Mouse (Mus musculus): Measurements from ENCODE around the gene Sema4a. TPM values are rescaled to one million over a fixed set of nuclear protein-coding genes. Genes with fewer than 3 reads are reported as not detected.

Sema4a gene
- polyA plus RNA-seq, 1 experiment, result 2.3 TPM

- H3K36me3 ChIP-seq (ENCODE audit: control insufficient read depth, insufficient read depth, low read length, poor library complexity, severe bottlenecking), result no peaks in the 10 kb centered on the region
- H3K27ac ChIP-seq (ENCODE audit: insufficient read depth, low read length), result no peak overlapping the region
- H3K9me3 ChIP-seq (replicated peaks; ENCODE audit: control insufficient read depth, insufficient read depth, low read length, poor library complexity, severe bottlenecking), result no peaks in the 10 kb centered on the region
- no peak overlapping the region for H3K4me3 ChIP-seq (ENCODE audit: low read depth, low read length)
- TF ChIP-seq CTCF (IDR thresholded peaks at IDR 0.05; ENCODE audit: low read depth, low read length) (no peak), EP300 (IDR thresholded peaks at IDR 0.05; ENCODE audit: insufficient read depth, low read depth, low read length) (no peak), POLR2A (IDR thresholded peaks at IDR 0.05; ENCODE audit: insufficient read depth, low read length) (no peak)
- H3K9ac ChIP-seq (ENCODE audit: low read depth, poor library complexity, severe bottlenecking), result no peak overlapping the region
- H3K27me3 ChIP-seq (ENCODE audit: control insufficient read depth, insufficient read depth, low read length, poor library complexity, severe bottlenecking), result no peaks in the 10 kb centered on the region
- peaks cover 8% of the 10 kb centered on the region for H3K4me1 ChIP-seq (ENCODE audit: control insufficient read depth, insufficient read depth, low read length)
Measured at GRCm38 (mm10) chr3:88500655-88501365, 39.8 kb upstream of the Sema4a start.

GRCm38 (mm10) chr3:88500087-88500486, 39.1 kb upstream of the Sema4a start:
- no peaks in the 10 kb centered on the region for H3K9me3 ChIP-seq (replicated peaks; ENCODE audit: control insufficient read depth, insufficient read depth, low read length, poor library complexity, severe bottlenecking)
- TF ChIP-seq EP300 (IDR thresholded peaks at IDR 0.05; ENCODE audit: insufficient read depth, low read depth, low read length) (no peak), CTCF (IDR thresholded peaks at IDR 0.05; ENCODE audit: low read depth, low read length) (no peak), POLR2A (IDR thresholded peaks at IDR 0.05; ENCODE audit: insufficient read depth, low read length) (no peak)
- no peak overlapping the region for H3K4me3 ChIP-seq (ENCODE audit: low read depth, low read length)
- H3K36me3 ChIP-seq (ENCODE audit: control insufficient read depth, insufficient read depth, low read length, poor library complexity, severe bottlenecking), result no peaks in the 10 kb centered on the region
- H3K27ac ChIP-seq (ENCODE audit: insufficient read depth, low read length), result no peak overlapping the region
- no peaks in the 10 kb centered on the region for H3K27me3 ChIP-seq (ENCODE audit: control insufficient read depth, insufficient read depth, low read length, poor library complexity, severe bottlenecking)
- no peak overlapping the region for H3K9ac ChIP-seq (ENCODE audit: low read depth, poor library complexity, severe bottlenecking)
- H3K4me1 ChIP-seq (ENCODE audit: control insufficient read depth, insufficient read depth, low read length), result peaks cover 10% of the 10 kb centered on the region

- no peaks in the 10 kb centered on the region for H3K27me3 ChIP-seq (ENCODE audit: control insufficient read depth, insufficient read depth, low read length, poor library complexity, severe bottlenecking)
- TF ChIP-seq EP300 (IDR thresholded peaks at IDR 0.05; ENCODE audit: insufficient read depth, low read depth, low read length) (no peak), POLR2A (IDR thresholded peaks at IDR 0.05; ENCODE audit: insufficient read depth, low read length) (no peak), CTCF (IDR thresholded peaks at IDR 0.05; ENCODE audit: low read depth, low read length) (no peak)
- no peak overlapping the region for H3K9ac ChIP-seq (ENCODE audit: low read depth, poor library complexity, severe bottlenecking)
- H3K36me3 ChIP-seq (ENCODE audit: control insufficient read depth, insufficient read depth, low read length, poor library complexity, severe bottlenecking), result no peaks in the 10 kb centered on the region
- H3K9me3 ChIP-seq (replicated peaks; ENCODE audit: control insufficient read depth, insufficient read depth, low read length, poor library complexity, severe bottlenecking), result no peaks in the 10 kb centered on the region
- no peak overlapping the region for H3K27ac ChIP-seq (ENCODE audit: insufficient read depth, low read length)
- H3K4me3 ChIP-seq (ENCODE audit: low read depth, low read length), result no peak overlapping the region
- H3K4me1 ChIP-seq (ENCODE audit: control insufficient read depth, insufficient read depth, low read length), result peaks cover 14% of the 10 kb centered on the region
Measured at GRCm38 (mm10) chr3:88499580-88499979, 38.6 kb upstream of the Sema4a start.

- Histone ChIP-seq H3K9me3 (replicated peaks; ENCODE audit: control insufficient read depth, insufficient read depth, low read length, poor library complexity, severe bottlenecking) (no peaks in the 10 kb centered on the region), H3K4me3 (ENCODE audit: low read depth, low read length) (no peak overlapping the region), H3K27me3 (ENCODE audit: control insufficient read depth, insufficient read depth, low read length, poor library complexity, severe bottlenecking) (no peaks in the 10 kb centered on the region), H3K27ac (ENCODE audit: insufficient read depth, low read length) (peak overlapping the region; percentile 74; the same call in 1 of the 2 replicates), H3K36me3 (ENCODE audit: control insufficient read depth, insufficient read depth, low read length, poor library complexity, severe bottlenecking) (no peaks in the 10 kb centered on the region), H3K9ac (ENCODE audit: low read depth, poor library complexity, severe bottlenecking) (no peak overlapping the region; the same call in 1 of the 2 replicates), H3K4me1 (ENCODE audit: control insufficient read depth, insufficient read depth, low read length) (peaks cover 11% of the 10 kb centered on the region)
- TF ChIP-seq POLR2A (IDR thresholded peaks at IDR 0.05; ENCODE audit: insufficient read depth, low read length), result no peak
- TF ChIP-seq EP300 (IDR thresholded peaks at IDR 0.05; ENCODE audit: insufficient read depth, low read depth, low read length), result no peak
- no peak for TF ChIP-seq CTCF (IDR thresholded peaks at IDR 0.05; ENCODE audit: low read depth, low read length)
Measured at GRCm38 (mm10) chr3:88495741-88496415, 34.9 kb upstream of the Sema4a start.

GRCm38 (mm10) chr3:88494836-88495628, 34.0 kb upstream of the Sema4a start:
- H3K27ac ChIP-seq (ENCODE audit: insufficient read depth, low read length), result peak overlapping the region; percentile 74
- H3K27me3 ChIP-seq (ENCODE audit: control insufficient read depth, insufficient read depth, low read length, poor library complexity, severe bottlenecking), result no peaks in the 10 kb centered on the region
- H3K4me1 ChIP-seq (ENCODE audit: control insufficient read depth, insufficient read depth, low read length), result peaks cover 12% of the 10 kb centered on the region
- no peak overlapping the region for H3K4me3 ChIP-seq (ENCODE audit: low read depth, low read length)
- H3K9me3 ChIP-seq (replicated peaks; ENCODE audit: control insufficient read depth, insufficient read depth, low read length, poor library complexity, severe bottlenecking), result no peaks in the 10 kb centered on the region
- no peaks in the 10 kb centered on the region for H3K36me3 ChIP-seq (ENCODE audit: control insufficient read depth, insufficient read depth, low read length, poor library complexity, severe bottlenecking)
- no peak for TF ChIP-seq POLR2A (IDR thresholded peaks at IDR 0.05; ENCODE audit: insufficient read depth, low read length)
- TF ChIP-seq CTCF (IDR thresholded peaks at IDR 0.05; ENCODE audit: low read depth, low read length), result no peak
- TF ChIP-seq EP300 (IDR thresholded peaks at IDR 0.05; ENCODE audit: insufficient read depth, low read depth, low read length), result no peak
- H3K9ac ChIP-seq (ENCODE audit: low read depth, poor library complexity, severe bottlenecking), result no peak overlapping the region; the same call in 1 of the 2 replicates
